8 mouse cellular contexts compared by ENCODE assay signal in the genomic region with DNA sequence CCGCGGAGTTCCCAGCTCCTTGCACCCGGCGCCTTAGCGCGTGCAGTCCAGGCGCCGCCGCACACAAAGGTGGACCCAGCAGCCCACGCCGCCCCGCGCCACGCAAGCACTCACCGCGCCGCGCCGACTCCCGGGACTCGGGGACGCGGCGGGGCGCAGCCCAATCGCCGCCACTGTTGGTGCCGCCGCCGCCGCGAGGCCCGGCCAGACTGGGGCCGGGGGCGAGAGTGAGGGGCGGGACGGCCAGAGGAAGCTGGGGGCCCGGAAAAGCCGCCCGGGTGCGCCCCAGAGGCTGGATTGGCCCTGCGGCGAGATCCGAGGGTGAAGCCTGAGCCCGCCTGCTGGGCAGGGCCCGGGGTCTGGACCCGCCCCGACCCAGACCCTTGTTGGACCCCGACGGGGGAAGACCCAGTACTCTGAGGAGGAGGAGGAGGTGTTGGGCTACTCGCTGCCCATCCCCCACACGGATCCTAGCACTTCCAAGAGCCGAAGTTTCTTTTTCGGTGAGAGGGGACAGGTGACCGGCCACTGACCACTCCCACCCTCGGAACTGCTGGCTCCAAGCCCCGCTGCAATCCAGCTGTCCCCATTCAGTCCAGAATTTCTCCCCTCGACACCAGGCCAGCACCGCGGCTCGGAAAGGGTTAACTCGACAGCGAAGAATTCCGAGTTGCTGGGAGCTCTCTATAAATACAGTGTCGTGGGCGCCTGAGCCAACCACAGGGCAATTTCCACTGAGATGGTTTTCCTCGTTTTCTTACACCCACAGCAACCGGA. TPM values are rescaled to one million over a fixed set of nuclear protein-coding genes. Genes with fewer than 3 reads are reported as not detected.
DNase-seq lines count a peak whose midpoint lies in the region; ATAC-seq and TF ChIP-seq lines count a peak whose summit lies in the region.

A gene (minus strand): TSS at position 530 of the 777 bp plus-strand sequence.

- dilution Hi-C loops in CH12.LX (cut with MboI; ENCODE audit: extremely low pct_ligation_motif_present, extremely low pct_unique_long_range_greater_than_20kb, low sequenced_read_pairs): no loop called here

- H3K9ac ChIP-seq in CH12.LX (ENCODE audit: insufficient read depth, low read depth): peak within 1 kb of the TSS; percentile 23; the same call in 1 of the 2 replicates
- peak within 1 kb of the TSS; percentile 89 for H3K9ac ChIP-seq in embryonic facial prominence, embryonic 15.5 days
- H3K9ac ChIP-seq in heart, embryonic 11.5 days (ENCODE audit: low read depth, low read length): peak within 1 kb of the TSS; percentile 96
- peak within 1 kb of the TSS; percentile 73 for H3K9ac ChIP-seq in liver, embryonic 12.5 days
- peak within 1 kb of the TSS; percentile 98 for H3K9ac ChIP-seq in neural tube, embryonic 13.5 days

- under 1% methylated on average over 68 of the region's 68 CpGs for WGBS in embryonic facial prominence, embryonic 15.5 days
- under 1% methylated on average over 51 of the region's 68 CpGs for WGBS in heart, embryonic 11.5 days (ENCODE audit: insufficient replicate concordance)
- 1% methylated on average over 67 of the region's 68 CpGs for WGBS in liver, embryonic 12.5 days (ENCODE audit: insufficient replicate concordance)
- under 1% methylated on average over 63 of the region's 68 CpGs for WGBS in neural tube, embryonic 13.5 days

- peak within 1 kb of the TSS in 2 of 3 experiments; percentile 38 to 57 for H3K4me3 ChIP-seq in CH12.LX (replicated peaks in 1 of 3; ENCODE audit: low read depth in 2 of 3, low read length in 2 of 3, poor library complexity in 1 of 3)
- H3K4me3 ChIP-seq in embryonic facial prominence, embryonic 15.5 days (replicated peaks): peak within 1 kb of the TSS; percentile 84
- H3K4me3 ChIP-seq in heart, embryonic 11.5 days (ENCODE audit: low read depth, low read length): peak within 1 kb of the TSS; percentile 86
- H3K4me3 ChIP-seq in liver, embryonic 12.5 days: peak within 1 kb of the TSS; percentile 68
- H3K4me3 ChIP-seq in neural tube, embryonic 13.5 days: peak within 1 kb of the TSS; percentile 92

- TF ChIP-seq CTCF in CH12.LX (conservative IDR thresholded peaks at IDR 0.05 in 1 of 2, IDR thresholded peaks at IDR 0.05 in 1 of 2; ENCODE audit: low read depth in 2 of 2, low read length in 2 of 2): no peak

- H3K27me3 ChIP-seq in CH12.LX (replicated peaks): no peaks in the 10 kb centered on the region
- no peaks in the 10 kb centered on the region for H3K27me3 ChIP-seq in embryonic facial prominence, embryonic 15.5 days
- H3K27me3 ChIP-seq in heart, embryonic 11.5 days (ENCODE audit: control insufficient read depth, insufficient read depth, low read length): no peaks in the 10 kb centered on the region
- peaks cover 78% of the 10 kb centered on the region for H3K27me3 ChIP-seq in liver, embryonic 12.5 days (replicated peaks)
- no peaks in the 10 kb centered on the region for H3K27me3 ChIP-seq in neural tube, embryonic 13.5 days

- no peak for TF ChIP-seq POLR2A in CH12.LX (IDR thresholded peaks at IDR 0.05; ENCODE audit: low read depth, low read length)

- TF ChIP-seq EP300 in CH12.LX (IDR thresholded peaks at IDR 0.05; ENCODE audit: low read length): no peak

- no peaks in the 10 kb centered on the region for H3K9me3 ChIP-seq in CH12.LX (replicated peaks; ENCODE audit: low read length)
- H3K9me3 ChIP-seq in embryonic facial prominence, embryonic 15.5 days (replicated peaks): no peaks in the 10 kb centered on the region
- H3K9me3 ChIP-seq in heart, embryonic 11.5 days (replicated peaks; ENCODE audit: control insufficient read depth, low read length): no peaks in the 10 kb centered on the region
- H3K9me3 ChIP-seq in liver, embryonic 12.5 days (replicated peaks): no peaks in the 10 kb centered on the region
- H3K9me3 ChIP-seq in neural tube, embryonic 13.5 days: no peaks in the 10 kb centered on the region

- no peak for DNase-seq in CH12.LX (ENCODE audit: extremely low read depth)
- peak; percentile 56 to 69 for DNase-seq in adrenal gland, postnatal 36 days
- peak; percentile 79 for DNase-seq in kidney, postnatal 10 days

- H3K36me3 ChIP-seq in CH12.LX (replicated peaks in 1 of 2; ENCODE audit: control insufficient read depth in 1 of 2, insufficient read depth in 1 of 2, low read length in 1 of 2): no peaks in the 10 kb centered on the region
- no peaks in the 10 kb centered on the region for H3K36me3 ChIP-seq in embryonic facial prominence, embryonic 15.5 days
- no peaks in the 10 kb centered on the region for H3K36me3 ChIP-seq in heart, embryonic 11.5 days (ENCODE audit: control insufficient read depth, insufficient read depth, low read length)
- H3K36me3 ChIP-seq in liver, embryonic 12.5 days: no peaks in the 10 kb centered on the region
- no peaks in the 10 kb centered on the region for H3K36me3 ChIP-seq in neural tube, embryonic 13.5 days

- peaks cover 7 to 21% of the 10 kb centered on the region in 2 experiments; a peak in 2 of 4 replicates for H3K4me1 ChIP-seq in CH12.LX (ENCODE audit: control insufficient read depth in 1 of 2, insufficient read depth in 2 of 2)
- peaks cover 36% of the 10 kb centered on the region for H3K4me1 ChIP-seq in embryonic facial prominence, embryonic 15.5 days
- peaks cover 14% of the 10 kb centered on the region for H3K4me1 ChIP-seq in heart, embryonic 11.5 days (ENCODE audit: control insufficient read depth, insufficient read depth, low read length)
- H3K4me1 ChIP-seq in liver, embryonic 12.5 days: peaks cover 44% of the 10 kb centered on the region
- peaks cover 38% of the 10 kb centered on the region for H3K4me1 ChIP-seq in neural tube, embryonic 13.5 days (replicated peaks)

- ATAC-seq in embryonic facial prominence, embryonic 15.5 days (ENCODE audit: insufficient number of reproducible peaks, low FRiP score, low TSS enrichment, low read depth): peak; percentile 79
- ATAC-seq in heart, embryonic 11.5 days (replicated peaks; ENCODE audit: insufficient number of reproducible peaks, low FRiP score, low TSS enrichment): peak; percentile 67
- ATAC-seq in liver, embryonic 12.5 days: peak; percentile 47; the same call in 1 of the 2 replicates
- peak; percentile 77 for ATAC-seq in neural tube, embryonic 13.5 days (ENCODE audit: low read depth)
- no peak for ATAC-seq in megakaryocyte progenitor cell, adult 5-6 weeks (replicated peaks; ENCODE audit: poor library complexity)

- no peak for TF ChIP-seq RAD21 in CH12.LX (IDR thresholded peaks at IDR 0.05; ENCODE audit: low read depth, low read length)

- H3K27ac ChIP-seq in CH12.LX (ENCODE audit: insufficient read depth, low read depth): no peak within 1 kb of the TSS
- peak within 1 kb of the TSS; percentile 96 for H3K27ac ChIP-seq in embryonic facial prominence, embryonic 15.5 days (replicated peaks)
- peak within 1 kb of the TSS; percentile 93 for H3K27ac ChIP-seq in heart, embryonic 11.5 days (ENCODE audit: low read depth, low read length)
- peak within 1 kb of the TSS; percentile 39; the same call in 1 of the 2 replicates for H3K27ac ChIP-seq in liver, embryonic 12.5 days
- H3K27ac ChIP-seq in neural tube, embryonic 13.5 days (replicated peaks): peak within 1 kb of the TSS; percentile 99

- no peaks in the 10 kb centered on the region for H3K79me2 ChIP-seq in CH12.LX (replicated peaks; ENCODE audit: control insufficient read depth, extremely low read depth, insufficient read depth, poor library complexity, severe bottlenecking)

- H3K4me2 ChIP-seq in CH12.LX (ENCODE audit: insufficient read depth, low read depth, poor library complexity, severe bottlenecking): peak within 1 kb of the TSS; percentile 60
- peak within 1 kb of the TSS; percentile 86 for H3K4me2 ChIP-seq in embryonic facial prominence, embryonic 15.5 days (replicated peaks)
- peak within 1 kb of the TSS; percentile 92 for H3K4me2 ChIP-seq in heart, embryonic 11.5 days
- H3K4me2 ChIP-seq in liver, embryonic 12.5 days: peak within 1 kb of the TSS; percentile 96
- peak within 1 kb of the TSS; percentile 87 for H3K4me2 ChIP-seq in neural tube, embryonic 13.5 days

- in situ Hi-C loops in CH12.LX (cut with MboI; ENCODE audit: low pct_ligation_motif_present, low pct_unique_long_range_greater_than_20kb, low sequenced_read_pairs): loop anchor here (25.0 kb wide), 1 partner anchor 732 kb away; a partner anchor contains a TSS

TF ChIP-seq in CH12.LX, 34 proteins besides CTCF, POLR2A, EP300 and RAD21:
- TF ChIP-seq ZC3H11A (IDR thresholded peaks at IDR 0.05; ENCODE audit: low read depth, low read length) (no peak), PAX5 (IDR thresholded peaks at IDR 0.05; ENCODE audit: low read length) (no peak), RCOR1 (conservative IDR thresholded peaks at IDR 0.05; ENCODE audit: low read depth, low read length) (no peak), HCFC1 (IDR thresholded peaks at IDR 0.05; ENCODE audit: low read depth, low read length) (no peak), MAZ (IDR thresholded peaks at IDR 0.05; ENCODE audit: low read depth, low read length) (no peak), MEF2A (IDR thresholded peaks at IDR 0.05; ENCODE audit: borderline replicate concordance, low read depth, low read length) (no peak), CHD2 (IDR thresholded peaks at IDR 0.05; ENCODE audit: low read length) (no peak; the same call in 1 of the 2 replicates), JUND (conservative IDR thresholded peaks at IDR 0.05; ENCODE audit: low read depth, low read length) (no peak), ZNF384 (IDR thresholded peaks at IDR 0.05; ENCODE audit: low read depth, low read length) (no peak), USF1 (IDR thresholded peaks at IDR 0.05; ENCODE audit: low read depth, low read length) (no peak), NRF1 (IDR thresholded peaks at IDR 0.05; ENCODE audit: low read depth, low read length) (no peak), SIN3A (IDR thresholded peaks at IDR 0.05; ENCODE audit: low read length) (no peak), IRF4 (IDR thresholded peaks at IDR 0.05; ENCODE audit: low read depth, low read length) (no peak)

RNA-seq across cellular contexts. Expression of the gene that starts here (rescaled TPM):
- total RNA-seq in CH12.LX (2012; rRNA removed) (0.55 and 0.97 TPM in 2 replicates), CH12.LX (2014; rRNA removed) (0.59 and 0.78 TPM in 2 replicates)
- polyA plus RNA-seq in CH12.LX (2012; ENCODE audit: insufficient read length, low read depth): 1.3 and 4.3 TPM in 2 replicates
- total RNA-seq in adrenal gland, postnatal 36 days (2021): 10 to 100 TPM in 1 of 2 experiments, 1 to 10 TPM in 1; 9.7 to 12.6 TPM
- polyA plus RNA-seq in embryonic facial prominence, embryonic 15.5 days (2015; fragmentation: Nextera tagmentation; extraction: Ambion mirVana): 53.6 and 55.8 TPM in 2 replicates
- 29.1 and 31.2 TPM in 2 replicates for polyA plus RNA-seq in heart, embryonic 11.5 days (2014; fragmentation: Nextera tagmentation; extraction: Ambion mirVana)
- 5.9 and 6.2 TPM in 2 replicates for polyA plus RNA-seq in liver, embryonic 12.5 days (2016; fragmentation: Nextera tagmentation; extraction: Ambion mirVana)
- 40.7 and 42.1 TPM in 2 replicates for polyA plus RNA-seq in neural tube, embryonic 13.5 days (2015; fragmentation: Nextera tagmentation; extraction: Ambion mirVana)
- 0.10 and 0.52 TPM in 2 replicates for total RNA-seq in megakaryocyte progenitor cell, adult 5-6 weeks (2015)
- total RNA-seq in megakaryocyte progenitor cell, adult 5-6 weeks (2017): 0.20 TPM in 1 of 2 replicates, not detected in the other

Comparison
In these comparisons a context has a peak if more than half of its experiments do, and no peak if none do; other contexts are left out.
1. RNA of the gene that starts here (total RNA-seq): 9.7 to 12.6 TPM in adrenal gland, postnatal 36 days; 0.55 to 0.97 TPM in CH12.LX and 0.10 to 0.52 TPM in megakaryocyte progenitor cell, adult 5-6 weeks; every median in the first group is over 4 times any median in the second.
2. H3K9ac ChIP-seq: peak in every context shown above with its lines; median percentile 98 in neural tube, embryonic 13.5 days; 96 in heart, embryonic 11.5 days; 89 in embryonic facial prominence, embryonic 15.5 days; 73 in liver, embryonic 12.5 days; 23 in CH12.LX.
3. Peak in every context shown above with its lines, with median percentiles within 50 percentile points of each other: H3K4me2 ChIP-seq and H3K4me3 ChIP-seq.